Mouse (Mus musculus): ENCODE data around the gene Cptp. TPM values are rescaled to one million over a fixed set of nuclear protein-coding genes. Genes with fewer than 3 reads are reported as not detected.

Cptp gene
- total and polyA plus RNA-seq, 3 experiments: 14.0 to 22.6 TPM; not detected in 1

GRCm38 (mm10) chr4:155817533-155817932 lies 51.7 kb downstream of the Cptp start:
- Histone ChIP-seq H3K27ac (ENCODE audit: control insufficient read depth, low read depth, low read length) (no peak overlapping the region), H3K4me1 (ENCODE audit: control insufficient read depth in 1 of 2, insufficient read depth in 2 of 2, low read length in 2 of 2) (peaks cover 0 to 14% of the 10 kb centered on the region in 2 experiments; a peak in 3 of 4 replicates), H3K27me3 (ENCODE audit: control insufficient read depth in 1 of 2, insufficient read depth in 2 of 2, low read length in 2 of 2) (no peaks in the 10 kb centered on the region), H3K9me3 (replicated peaks; ENCODE audit: insufficient read depth, low read length) (no peaks in the 10 kb centered on the region), H3K4me3 (ENCODE audit: control insufficient read depth in 1 of 2, insufficient read depth in 1 of 2, low read depth in 2 of 2, low read length in 2 of 2) (no peak overlapping the region), H3K79me2 (ENCODE audit: control insufficient read depth, insufficient read depth, low read length, poor library complexity) (peaks cover 40% of the 10 kb centered on the region), H3K36me3 (ENCODE audit: control insufficient read depth in 1 of 2, insufficient read depth in 2 of 2, low read length in 2 of 2) (peaks cover 19 to 56% of the 10 kb centered on the region in 2 experiments), H3K9ac (ENCODE audit: control insufficient read depth, low read depth, low read length, poor library complexity, severe bottlenecking) (no peak overlapping the region)
- no peak for DNase-seq (ENCODE audit: low read depth, low spot score)
- no peak for TF ChIP-seq ZMIZ1 (IDR thresholded peaks at IDR 0.05; ENCODE audit: low read depth, low read length)
- TF ChIP-seq POLR2AphosphoS5 (IDR thresholded peaks at IDR 0.05; ENCODE audit: borderline replicate concordance, low read depth, low read length): no peak
- TF ChIP-seq POLR2A (IDR thresholded peaks at IDR 0.05; ENCODE audit: control insufficient read depth in 1 of 2, insufficient read depth in 1 of 2, low read depth in 1 of 2, low read length in 2 of 2, poor library complexity in 1 of 2): 0 out of 4 replicates have a peak, but pooled peaks of 1 of the 2 experiments have one; percentile 21
- TF ChIP-seq ZKSCAN1 (IDR thresholded peaks at IDR 0.05; ENCODE audit: low read depth, low read length): no peak

Other genes starting within 250 kb of the Cptp start
- gene Cdk11b, start 244.6 kb downstream of the Cptp start, total RNA-seq (2012; rRNA removed): 47.9 and 56.6 TPM in 2 replicates
- gene Cdk11b, start 244.6 kb downstream of the Cptp start, polyA plus RNA-seq (2012; ENCODE audit: insufficient read depth in 1 of 2, insufficient read length in 2 of 2, low read depth in 1 of 2, low replicate concordance in 2 of 2, missing spikeins in 1 of 2): 100 to 1,000 TPM; 113 to 249 TPM
- not detected in 2 replicates for gene Gm10563, start 224.0 kb downstream of the Cptp start, total RNA-seq (2012; rRNA removed)
- gene Gm10563, start 224.0 kb downstream of the Cptp start, polyA plus RNA-seq (2012; ENCODE audit: insufficient read depth in 1 of 2, insufficient read length in 2 of 2, low read depth in 1 of 2, low replicate concordance in 2 of 2, missing spikeins in 1 of 2): not detected
- gene Mmp23, start 216.1 kb downstream of the Cptp start, total RNA-seq (2012; rRNA removed): 1.6 and 1.8 TPM in 2 replicates
- gene Mmp23, start 216.1 kb downstream of the Cptp start, polyA plus RNA-seq (2012; ENCODE audit: insufficient read depth in 1 of 2, insufficient read length in 2 of 2, low read depth in 1 of 2, low replicate concordance in 2 of 2, missing spikeins in 1 of 2): 1 to 10 TPM in 1 of 2 experiments, not detected in 1; 2.4 TPM
- gene Mib2, start 200.2 kb downstream of the Cptp start, total RNA-seq (2012; rRNA removed): 21.4 and 27.7 TPM in 2 replicates
- 10 to 100 TPM in 1 of 2 experiments, not detected in 1; 38.3 TPM for gene Mib2, start 200.2 kb downstream of the Cptp start, polyA plus RNA-seq (2012; ENCODE audit: insufficient read depth in 1 of 2, insufficient read length in 2 of 2, low read depth in 1 of 2, low replicate concordance in 2 of 2, missing spikeins in 1 of 2)
- 1.1 and 2.6 TPM in 2 replicates for gene Fndc10, start 175.1 kb downstream of the Cptp start, total RNA-seq (2012; rRNA removed)
- 1 to 10 TPM in 1 of 2 experiments, not detected in 1; 5.9 TPM for gene Fndc10, start 175.1 kb downstream of the Cptp start, polyA plus RNA-seq (2012; ENCODE audit: insufficient read depth in 1 of 2, insufficient read length in 2 of 2, low read depth in 1 of 2, low replicate concordance in 2 of 2, missing spikeins in 1 of 2)
- 160 and 170 TPM in 2 replicates for gene Ssu72, start 164.6 kb downstream of the Cptp start, total RNA-seq (2012; rRNA removed)
- 100 to 1,000 TPM; 140 to 267 TPM for gene Ssu72, start 164.6 kb downstream of the Cptp start, polyA plus RNA-seq (2012; ENCODE audit: insufficient read depth in 1 of 2, insufficient read length in 2 of 2, low read depth in 1 of 2, low replicate concordance in 2 of 2, missing spikeins in 1 of 2)
- gene Tmem240, start 134.6 kb downstream of the Cptp start, total RNA-seq (2012; rRNA removed): 0.13 and 0.27 TPM in 2 replicates
- under 1 TPM in 1 of 2 experiments, not detected in 1; 0.33 TPM for gene Tmem240, start 134.6 kb downstream of the Cptp start, polyA plus RNA-seq (2012; ENCODE audit: insufficient read depth in 1 of 2, insufficient read length in 2 of 2, low read depth in 1 of 2, low replicate concordance in 2 of 2, missing spikeins in 1 of 2)
- gene Atad3a, start 108.3 kb downstream of the Cptp start, total RNA-seq (2012; rRNA removed): 198 and 220 TPM in 2 replicates
- 100 to 1,000 TPM in 1 of 2 experiments, not detected in 1; 232 TPM for gene Atad3a, start 108.3 kb downstream of the Cptp start, polyA plus RNA-seq (2012; ENCODE audit: insufficient read depth in 1 of 2, insufficient read length in 2 of 2, low read depth in 1 of 2, low replicate concordance in 2 of 2, missing spikeins in 1 of 2)
- 0.33 and 0.42 TPM in 2 replicates for gene Vwa1, start 94.7 kb downstream of the Cptp start, total RNA-seq (2012; rRNA removed)
- under 1 TPM in 1 of 2 experiments, not detected in 1; 0.33 TPM for gene Vwa1, start 94.7 kb downstream of the Cptp start, polyA plus RNA-seq (2012; ENCODE audit: insufficient read depth in 1 of 2, insufficient read length in 2 of 2, low read depth in 1 of 2, low replicate concordance in 2 of 2, missing spikeins in 1 of 2)
- 0.10 and 0.19 TPM in 2 replicates for gene Tmem88b, start 83.6 kb downstream of the Cptp start, total RNA-seq (2012; rRNA removed)
- under 1 TPM in 1 of 2 experiments, not detected in 1; 0.32 TPM for gene Tmem88b, start 83.6 kb downstream of the Cptp start, polyA plus RNA-seq (2012; ENCODE audit: insufficient read depth in 1 of 2, insufficient read length in 2 of 2, low read depth in 1 of 2, low replicate concordance in 2 of 2, missing spikeins in 1 of 2)
- gene Ankrd65, start 79.0 kb downstream of the Cptp start, total RNA-seq (2012; rRNA removed): 0.12 TPM in 1 of 2 replicates, not detected in the other
- gene Ankrd65, start 79.0 kb downstream of the Cptp start, polyA plus RNA-seq (2012; ENCODE audit: insufficient read depth in 1 of 2, insufficient read length in 2 of 2, low read depth in 1 of 2, low replicate concordance in 2 of 2, missing spikeins in 1 of 2): not detected
- 301 and 346 TPM in 2 replicates for gene Mrpl20, start 66.6 kb downstream of the Cptp start, total RNA-seq (2012; rRNA removed)
- gene Mrpl20, start 66.6 kb downstream of the Cptp start, polyA plus RNA-seq (2012; ENCODE audit: insufficient read depth in 1 of 2, insufficient read length in 2 of 2, low read depth in 1 of 2, low replicate concordance in 2 of 2, missing spikeins in 1 of 2): 100 to 1,000 TPM in 1 of 2 experiments, not detected in 1; 336 TPM
- gene Ccnl2, start 57.0 kb downstream of the Cptp start, total RNA-seq (2012; rRNA removed): 38.2 and 46.1 TPM in 2 replicates
- gene Ccnl2, start 57.0 kb downstream of the Cptp start, polyA plus RNA-seq (2012; ENCODE audit: insufficient read depth in 1 of 2, insufficient read length in 2 of 2, low read depth in 1 of 2, low replicate concordance in 2 of 2, missing spikeins in 1 of 2): 100 to 1,000 TPM in 1 of 2 experiments, 10 to 100 TPM in 1; 48.6 to 103 TPM
- 153 and 166 TPM in 2 replicates for gene Aurkaip1, start 38.2 kb downstream of the Cptp start, total RNA-seq (2012; rRNA removed)
- 100 to 1,000 TPM in 1 of 2 experiments, not detected in 1; 203 TPM for gene Aurkaip1, start 38.2 kb downstream of the Cptp start, polyA plus RNA-seq (2012; ENCODE audit: insufficient read depth in 1 of 2, insufficient read length in 2 of 2, low read depth in 1 of 2, low replicate concordance in 2 of 2, missing spikeins in 1 of 2)
- not detected in 2 replicates for gene Mxra8, start 29.8 kb downstream of the Cptp start, total RNA-seq (2012; rRNA removed)
- under 1 TPM in 1 of 2 experiments, not detected in 1; 0.46 TPM for gene Mxra8, start 29.8 kb downstream of the Cptp start, polyA plus RNA-seq (2012; ENCODE audit: insufficient read depth in 1 of 2, insufficient read length in 2 of 2, low read depth in 1 of 2, low replicate concordance in 2 of 2, missing spikeins in 1 of 2)
- gene Dvl1, start 22.0 kb downstream of the Cptp start, total RNA-seq (2012; rRNA removed): 43.4 and 56.8 TPM in 2 replicates
- 10 to 100 TPM in 1 of 2 experiments, not detected in 1; 60.3 TPM for gene Dvl1, start 22.0 kb downstream of the Cptp start, polyA plus RNA-seq (2012; ENCODE audit: insufficient read depth in 1 of 2, insufficient read length in 2 of 2, low read depth in 1 of 2, low replicate concordance in 2 of 2, missing spikeins in 1 of 2)
- 0.52 and 0.62 TPM in 2 replicates for gene Tas1r3, start 6.1 kb downstream of the Cptp start, total RNA-seq (2012; rRNA removed)
- 10 to 100 TPM in 1 of 2 experiments, 1 to 10 TPM in 1; 1.1 to 54.9 TPM for gene Tas1r3, start 6.1 kb downstream of the Cptp start, polyA plus RNA-seq (2012; ENCODE audit: insufficient read depth in 1 of 2, insufficient read length in 2 of 2, low read depth in 1 of 2, low replicate concordance in 2 of 2, missing spikeins in 1 of 2)
- gene Ints11, start 106 bp upstream of the Cptp start, total RNA-seq (2012; rRNA removed): 78.9 and 82.5 TPM in 2 replicates
- 10 to 100 TPM in 1 of 2 experiments, not detected in 1; 96.8 TPM for gene Ints11, start 106 bp upstream of the Cptp start, polyA plus RNA-seq (2012; ENCODE audit: insufficient read depth in 1 of 2, insufficient read length in 2 of 2, low read depth in 1 of 2, low replicate concordance in 2 of 2, missing spikeins in 1 of 2)
- 50.0 and 65.2 TPM in 2 replicates for gene Pusl1, start 22.3 kb upstream of the Cptp start, total RNA-seq (2012; rRNA removed)
- gene Pusl1, start 22.3 kb upstream of the Cptp start, polyA plus RNA-seq (2012; ENCODE audit: insufficient read depth in 1 of 2, insufficient read length in 2 of 2, low read depth in 1 of 2, low replicate concordance in 2 of 2, missing spikeins in 1 of 2): 10 to 100 TPM in 1 of 2 experiments, not detected in 1; 68.4 TPM
- gene Acap3, start 22.4 kb upstream of the Cptp start, total RNA-seq (2012; rRNA removed): 17.6 and 24.5 TPM in 2 replicates
- 10 to 100 TPM in 1 of 2 experiments, not detected in 1; 39.1 TPM for gene Acap3, start 22.4 kb upstream of the Cptp start, polyA plus RNA-seq (2012; ENCODE audit: insufficient read depth in 1 of 2, insufficient read length in 2 of 2, low read depth in 1 of 2, low replicate concordance in 2 of 2, missing spikeins in 1 of 2)
- 120 and 121 TPM in 2 replicates for gene Ube2j2, start 74.4 kb upstream of the Cptp start, total RNA-seq (2012; rRNA removed)
- gene Ube2j2, start 74.4 kb upstream of the Cptp start, polyA plus RNA-seq (2012; ENCODE audit: insufficient read depth in 1 of 2, insufficient read length in 2 of 2, low read depth in 1 of 2, low replicate concordance in 2 of 2, missing spikeins in 1 of 2): 100 to 1,000 TPM in 1 of 2 experiments, not detected in 1; 172 TPM
- gene C1qtnf12, start 92.9 kb upstream of the Cptp start, total RNA-seq (2012; rRNA removed): 1.2 and 1.8 TPM in 2 replicates
- 1 to 10 TPM in 1 of 2 experiments, not detected in 1; 2.9 TPM for gene C1qtnf12, start 92.9 kb upstream of the Cptp start, polyA plus RNA-seq (2012; ENCODE audit: insufficient read depth in 1 of 2, insufficient read length in 2 of 2, low read depth in 1 of 2, low replicate concordance in 2 of 2, missing spikeins in 1 of 2)
- 6.6 and 9.1 TPM in 2 replicates for gene B3galt6, start 123.2 kb upstream of the Cptp start, total RNA-seq (2012; rRNA removed)
- gene B3galt6, start 123.2 kb upstream of the Cptp start, polyA plus RNA-seq (2012; ENCODE audit: insufficient read depth in 1 of 2, insufficient read length in 2 of 2, low read depth in 1 of 2, low replicate concordance in 2 of 2, missing spikeins in 1 of 2): 1 to 10 TPM in 1 of 2 experiments, not detected in 1; 3.8 TPM
- gene Sdf4, start 123.4 kb upstream of the Cptp start, total RNA-seq (2012; rRNA removed): 111 and 114 TPM in 2 replicates
- gene Sdf4, start 123.4 kb upstream of the Cptp start, polyA plus RNA-seq (2012; ENCODE audit: insufficient read depth in 1 of 2, insufficient read length in 2 of 2, low read depth in 1 of 2, low replicate concordance in 2 of 2, missing spikeins in 1 of 2): 100 to 1,000 TPM in 1 of 2 experiments, not detected in 1; 117 TPM
- 1.6 and 1.7 TPM in 2 replicates for gene Tnfrsf4, start 144.4 kb upstream of the Cptp start, total RNA-seq (2012; rRNA removed)
- gene Tnfrsf4, start 144.4 kb upstream of the Cptp start, polyA plus RNA-seq (2012; ENCODE audit: insufficient read depth in 1 of 2, insufficient read length in 2 of 2, low read depth in 1 of 2, low replicate concordance in 2 of 2, missing spikeins in 1 of 2): 1 to 10 TPM in 1 of 2 experiments, not detected in 1; 2.7 TPM
- gene Tnfrsf18, start 156.7 kb upstream of the Cptp start, total RNA-seq (2012; rRNA removed): 13.6 and 16.2 TPM in 2 replicates
- 1 to 10 TPM in 1 of 2 experiments, not detected in 1; 9.3 TPM for gene Tnfrsf18, start 156.7 kb upstream of the Cptp start, polyA plus RNA-seq (2012; ENCODE audit: insufficient read depth in 1 of 2, insufficient read length in 2 of 2, low read depth in 1 of 2, low replicate concordance in 2 of 2, missing spikeins in 1 of 2)
- not detected in 2 replicates for gene Ttll10, start 190.0 kb upstream of the Cptp start, total RNA-seq (2012; rRNA removed)
- gene Ttll10, start 190.0 kb upstream of the Cptp start, polyA plus RNA-seq (2012; ENCODE audit: insufficient read depth in 1 of 2, insufficient read length in 2 of 2, low read depth in 1 of 2, low replicate concordance in 2 of 2, missing spikeins in 1 of 2): under 1 TPM in 1 of 2 experiments, not detected in 1; 0.11 TPM
- 27.5 and 28.7 TPM in 2 replicates for gene 9430015G10Rik, start 240.5 kb upstream of the Cptp start, total RNA-seq (2012; rRNA removed)
- gene 9430015G10Rik, start 240.5 kb upstream of the Cptp start, polyA plus RNA-seq (2012; ENCODE audit: insufficient read depth in 1 of 2, insufficient read length in 2 of 2, low read depth in 1 of 2, low replicate concordance in 2 of 2, missing spikeins in 1 of 2): 10 to 100 TPM in 1 of 2 experiments, not detected in 1; 52.9 TPM